Mouse (Mus musculus): ENCODE data around the gene Hsd17b3.

DNA sequence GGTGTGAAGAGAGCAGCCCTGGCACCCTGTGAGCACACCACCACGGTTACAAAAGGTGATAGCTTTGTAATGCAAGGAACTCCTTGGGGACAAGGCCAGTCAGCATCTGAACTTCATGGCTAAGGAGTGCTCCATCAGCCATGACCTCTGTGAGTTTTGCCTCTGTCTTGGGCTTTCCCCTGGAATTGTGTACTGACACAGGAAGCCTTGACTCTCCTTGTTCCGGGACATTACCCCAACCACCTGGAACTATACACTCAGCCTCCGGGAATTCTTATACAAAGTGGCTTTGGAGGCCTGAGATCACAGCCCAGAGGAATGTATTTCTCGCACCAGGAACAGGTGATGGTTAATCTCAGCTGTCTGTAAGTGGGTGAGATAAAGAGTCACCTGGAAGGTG lies 64.2 kb downstream of the Hsd17b3 start:
- TF ChIP-seq POLR2A (IDR thresholded peaks at IDR 0.05; ENCODE audit: control insufficient read depth, low read depth, low read length) (no peak), CTCF (IDR thresholded peaks at IDR 0.05; ENCODE audit: control insufficient read depth, insufficient read depth, insufficient replicate concordance, low read depth, low read length) (no peak)

Data from testis, adult 2 months (tissue).